Mouse (Mus musculus) heart, embryonic 11.5 days (tissue): Measurements from ENCODE around the gene Ltbp1. TPM values are rescaled to one million over a fixed set of nuclear protein-coding genes. Genes with fewer than 3 reads are reported as not detected.

ENCODE experiments used
- ATAC-seq: fragments of 200-750 bp; cut with Nextera tagmentation; replicated peaks from 2 replicates; pipeline ENCODE4 v1.8.0; 2017; ENCODE audit warnings: moderate library complexity; ENCODE audit not compliant: insufficient number of reproducible peaks, low FRiP score, low TSS enrichment
- H3K27ac ChIP-seq: fragments of 300-500 bp; sonication (generic); 2 replicates; pipeline ENCODE4 v1.5.1; 2014; ENCODE audit warnings: mild to moderate bottlenecking, low read depth, low read length
- H3K27me3 ChIP-seq: fragments of 300-500 bp; sonication (generic); 2 replicates; pipeline ENCODE4 v1.6.1; 2014; ENCODE audit warnings: mild to moderate bottlenecking, low read length, mixed read lengths; ENCODE audit not compliant: control insufficient read depth, insufficient read depth
- H3K36me3 ChIP-seq: fragments of 300-500 bp; sonication (generic); 2 replicates; pipeline ENCODE4 v1.6.1; 2014; ENCODE audit warnings: mild to moderate bottlenecking, low read length, moderate library complexity, mixed read lengths; ENCODE audit not compliant: control insufficient read depth, insufficient read depth
- H3K4me1 ChIP-seq: fragments of 300-500 bp; sonication (generic); 2 replicates; pipeline ENCODE4 v1.6.1; 2014; ENCODE audit warnings: low read length; ENCODE audit not compliant: control insufficient read depth, insufficient read depth
- H3K4me2 ChIP-seq: fragments of 300-500 bp; sonication (generic); 2 replicates; pipeline ENCODE4 v1.6.1; 2014; ENCODE audit warnings: mild to moderate bottlenecking, moderate library complexity
- H3K4me3 ChIP-seq: fragments of 300-500 bp; sonication (generic); 2 replicates; pipeline ENCODE4 v1.5.1; 2014; ENCODE audit warnings: low read depth, low read length
- H3K9ac ChIP-seq: fragments of 300-500 bp; sonication (generic); 2 replicates; pipeline ENCODE4 v1.6.1; 2014; ENCODE audit warnings: mild to moderate bottlenecking, low read depth, low read length, moderate library complexity
- H3K9me3 ChIP-seq: fragments of 300-500 bp; sonication (generic); replicated peaks from 2 replicates; pipeline ENCODE4 v1.6.1; 2016; ENCODE audit warnings: low read length; ENCODE audit not compliant: control insufficient read depth
- WGBS: fragments of 180-500 bp; shearing (Covaris S2); extraction: QIAGEN DNeasy Blood & Tissue Kit; methylation state at CpG from one replicate; pipeline ENCODE4 v1.1.7; 2014; ENCODE audit not compliant: insufficient replicate concordance; 5-methylcytosine and 5-hydroxymethylcytosine counted together
- polyA plus RNA-seq: library from polyadenylated mRNA; unstranded; fragments of >200 nt; fragmentation: Nextera tagmentation; extraction: Ambion mirVana; gene quantifications from 2 replicates; pipeline ENCODE4 v1.2.1, GENCODE M21; 2014

The Ltbp1 gene
- polyA plus RNA-seq, 1 experiment from 2014 or later, result 45.4 TPM

DNA sequence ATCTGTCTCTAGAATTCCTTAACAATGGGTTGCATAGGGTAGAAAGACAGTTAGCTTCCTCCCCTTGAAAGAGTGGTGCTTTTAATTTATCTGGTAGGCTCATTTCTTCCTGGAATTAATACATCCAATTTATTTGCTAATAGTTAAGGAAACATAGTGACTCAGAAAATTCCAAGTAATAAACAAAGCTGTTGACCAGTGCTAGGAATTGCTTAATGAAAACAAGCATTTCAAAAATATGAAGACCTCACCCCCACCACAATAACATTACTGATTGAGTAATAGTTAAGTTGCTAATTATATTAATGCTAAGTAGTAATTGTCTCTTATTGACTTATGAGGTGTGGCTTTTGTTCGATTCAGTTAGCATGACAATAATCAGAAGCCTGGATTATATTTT, 272.7 kb downstream of the Ltbp1 start:
- H3K4me3 ChIP-seq, result no peak overlapping the region
- H3K4me1 ChIP-seq, result no peaks in the 10 kb centered on the region
- no peaks in the 10 kb centered on the region for H3K36me3 ChIP-seq
- H3K4me2 ChIP-seq, result no peak overlapping the region
- no peak overlapping the region for H3K27ac ChIP-seq
- H3K9me3 ChIP-seq, result no peaks in the 10 kb centered on the region
- no peak overlapping the region for H3K9ac ChIP-seq
- whole genome bisulfite sequencing, result 82% methylated on average over 1 of the region's 1 CpGs
- ATAC-seq, result no peak
- no peaks in the 10 kb centered on the region for H3K27me3 ChIP-seq

DNA sequence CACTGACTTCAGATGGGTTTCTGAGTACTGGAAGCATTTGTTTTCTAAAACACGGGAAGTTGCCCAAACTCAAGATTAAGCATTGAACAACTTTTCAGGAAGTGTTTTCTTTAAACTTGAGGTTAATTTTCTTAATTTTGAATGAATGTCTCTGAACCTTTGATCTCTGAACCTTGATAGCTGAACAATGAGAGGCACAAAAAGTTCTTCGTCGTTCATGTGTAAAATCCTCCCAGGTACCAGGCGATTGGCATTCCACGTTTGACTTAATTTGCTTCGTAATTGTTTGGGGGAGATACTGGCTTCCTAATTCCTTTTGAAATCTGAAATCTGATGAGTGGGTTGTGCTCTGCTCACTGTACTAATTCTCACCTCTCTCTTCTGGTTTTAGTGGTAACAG, 273.2 kb downstream of the Ltbp1 start:
- Histone ChIP-seq H3K4me3 (no peak overlapping the region), H3K9ac (no peak overlapping the region), H3K36me3 (no peaks in the 10 kb centered on the region), H3K27me3 (no peaks in the 10 kb centered on the region), H3K4me2 (no peak overlapping the region), H3K27ac (no peak overlapping the region), H3K9me3 (no peaks in the 10 kb centered on the region), H3K4me1 (no peaks in the 10 kb centered on the region)
- ATAC-seq, result no peak
- 80% methylated on average over 6 of the region's 6 CpGs for whole genome bisulfite sequencing

DNA sequence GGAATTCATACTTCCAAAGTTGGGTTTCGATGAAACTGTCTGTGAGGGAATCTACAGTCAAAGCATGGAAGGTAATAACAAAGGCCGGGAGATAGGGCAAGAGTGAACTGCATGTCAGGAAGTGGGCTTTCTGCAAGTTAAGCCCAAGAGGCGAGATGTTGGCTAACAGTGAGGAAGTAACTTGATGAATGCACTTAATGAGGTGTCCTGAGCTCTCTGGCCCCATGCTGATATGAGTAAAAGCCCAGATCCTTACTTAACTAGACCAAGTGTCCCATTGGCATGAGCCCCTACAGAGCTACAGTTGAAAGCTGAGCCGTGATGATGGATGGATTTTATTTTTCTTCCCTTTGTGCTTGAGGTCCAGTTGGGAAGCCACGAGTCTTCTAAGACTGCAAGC, 276.0 kb downstream of the Ltbp1 start:
- Histone ChIP-seq H3K4me3 (no peak overlapping the region), H3K36me3 (no peaks in the 10 kb centered on the region), H3K27me3 (no peaks in the 10 kb centered on the region), H3K27ac (no peak overlapping the region), H3K4me1 (no peaks in the 10 kb centered on the region), H3K4me2 (no peak overlapping the region), H3K9ac (no peak overlapping the region), H3K9me3 (no peaks in the 10 kb centered on the region)
- WGBS, result 63% methylated on average over 5 of the region's 5 CpGs
- no peak for ATAC-seq

DNA sequence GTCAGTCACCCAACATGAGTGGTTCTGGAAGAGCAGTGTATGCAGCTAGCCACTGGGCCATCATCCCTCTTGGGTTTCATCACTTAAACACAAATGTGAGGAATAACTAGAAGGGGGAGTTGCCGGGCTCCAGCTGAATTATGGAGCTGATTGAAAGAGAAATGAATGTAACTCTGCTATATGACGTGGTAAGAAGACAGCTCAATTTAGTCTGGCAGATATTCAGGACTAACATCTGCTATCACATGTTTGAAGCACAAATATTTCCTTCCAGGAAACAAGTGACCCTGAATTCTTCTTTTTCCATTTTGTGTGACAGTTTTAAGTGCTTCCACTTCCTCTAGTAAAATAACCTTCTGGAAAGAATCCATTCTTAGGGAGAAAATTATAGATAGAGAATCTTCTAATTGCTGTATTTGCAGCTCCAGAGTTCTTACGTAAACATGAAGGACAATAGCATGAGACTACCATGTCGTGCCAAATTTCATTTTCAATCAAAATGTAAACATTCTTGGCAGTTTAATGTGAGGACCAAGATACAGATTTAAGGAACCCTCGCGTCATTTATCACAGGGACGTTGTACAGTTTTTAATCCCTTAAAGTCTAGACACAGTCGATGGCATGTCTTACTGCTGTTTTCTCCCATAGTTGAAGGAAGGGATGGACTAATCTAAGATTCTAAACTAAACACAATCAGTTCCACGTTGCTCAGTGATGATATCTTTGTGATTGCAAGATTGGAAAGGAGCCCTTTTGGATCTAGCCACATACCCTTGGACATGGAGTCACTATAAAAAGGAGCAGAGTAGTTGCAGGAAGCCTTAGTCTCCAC, 279.7 kb downstream of the Ltbp1 start:
- Histone ChIP-seq H3K4me3 (no peak overlapping the region), H3K27ac (no peak overlapping the region), H3K36me3 (no peaks in the 10 kb centered on the region), H3K4me2 (no peak overlapping the region), H3K4me1 (no peaks in the 10 kb centered on the region), H3K9ac (no peak overlapping the region), H3K9me3 (no peaks in the 10 kb centered on the region), H3K27me3 (no peaks in the 10 kb centered on the region)
- WGBS, result 69% methylated on average over 9 of the region's 9 CpGs
- ATAC-seq, result no peak

DNA sequence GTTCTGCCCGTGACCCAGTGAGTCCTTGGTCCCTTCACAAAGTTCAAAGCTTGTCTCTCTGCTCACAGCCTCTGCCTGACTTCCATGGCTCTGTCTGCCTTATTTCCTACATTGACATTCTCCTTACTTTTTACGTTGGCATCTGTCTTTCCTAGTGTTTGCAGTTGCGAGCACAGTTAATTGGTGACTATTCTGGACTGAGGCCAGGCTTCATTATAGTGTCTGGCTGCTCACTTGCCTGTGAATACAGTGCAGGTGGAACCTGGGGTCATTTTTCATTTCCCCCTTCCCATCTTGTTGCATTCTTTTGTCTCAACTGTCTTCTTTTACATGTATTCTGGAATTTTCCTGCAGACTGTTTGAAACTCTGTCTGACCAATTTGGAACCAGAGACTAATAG, 287.6 kb downstream of the Ltbp1 start:
- Histone ChIP-seq H3K27me3 (no peaks in the 10 kb centered on the region), H3K27ac (no peak overlapping the region), H3K36me3 (peaks cover 19% of the 10 kb centered on the region), H3K4me1 (no peaks in the 10 kb centered on the region), H3K9ac (no peak overlapping the region), H3K4me3 (no peak overlapping the region), H3K9me3 (no peaks in the 10 kb centered on the region), H3K4me2 (no peak overlapping the region)
- no peak for ATAC-seq
- 80% methylated on average over 3 of the region's 3 CpGs for WGBS

DNA sequence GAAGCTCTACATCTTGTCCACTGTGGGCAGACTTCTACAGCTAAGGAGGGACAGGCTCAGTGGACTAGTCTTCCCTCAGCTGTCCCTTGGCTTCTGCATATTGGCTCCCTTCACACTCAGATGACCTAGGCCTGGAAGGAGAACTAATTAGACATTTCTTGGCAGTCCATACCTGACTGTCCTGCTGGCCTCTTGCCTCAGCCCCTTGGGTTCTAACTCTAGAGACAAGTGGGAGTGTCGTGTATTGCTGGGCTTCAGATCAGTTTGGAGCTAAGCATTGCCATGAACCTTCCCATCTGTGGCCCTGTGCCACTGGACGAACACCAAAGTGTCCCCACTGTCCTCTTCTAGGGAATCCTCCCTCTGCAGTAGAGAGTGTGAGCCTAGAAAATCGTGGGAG, 288.4 kb downstream of the Ltbp1 start:
- Histone ChIP-seq H3K4me3 (no peak overlapping the region), H3K9ac (no peak overlapping the region), H3K36me3 (peaks cover 21% of the 10 kb centered on the region), H3K27me3 (no peaks in the 10 kb centered on the region), H3K9me3 (no peaks in the 10 kb centered on the region), H3K27ac (no peak overlapping the region), H3K4me1 (no peaks in the 10 kb centered on the region), H3K4me2 (no peak overlapping the region)
- 58% methylated on average over 3 of the region's 3 CpGs for WGBS
- no peak for ATAC-seq

DNA sequence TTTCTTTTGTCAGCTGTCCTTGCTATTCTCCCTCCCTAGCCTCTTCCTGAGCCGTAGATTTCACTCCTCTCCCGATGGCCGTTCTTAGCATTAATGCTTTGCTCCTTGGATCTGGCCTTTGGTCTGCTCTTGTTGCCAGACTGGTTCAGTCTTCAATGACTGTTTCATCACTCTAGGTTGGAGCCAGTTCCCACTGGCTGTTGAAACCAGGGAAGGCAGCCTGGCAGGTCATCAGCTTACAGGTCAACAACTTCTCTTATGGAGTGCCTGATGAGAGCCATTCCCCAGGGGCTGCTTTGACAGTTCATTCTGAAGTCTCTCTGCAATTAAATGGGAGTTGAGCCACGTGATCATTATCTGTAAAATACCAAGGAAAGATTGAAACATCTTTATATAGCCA, 295.5 kb downstream of the Ltbp1 start:
- Histone ChIP-seq H3K9ac (no peak overlapping the region), H3K9me3 (no peaks in the 10 kb centered on the region), H3K4me2 (no peak overlapping the region), H3K36me3 (peaks cover 17% of the 10 kb centered on the region), H3K27me3 (no peaks in the 10 kb centered on the region), H3K27ac (no peak overlapping the region), H3K4me3 (no peak overlapping the region), H3K4me1 (no peaks in the 10 kb centered on the region)
- ATAC-seq, result no peak
- WGBS, result 56% methylated on average over 4 of the region's 4 CpGs

DNA sequence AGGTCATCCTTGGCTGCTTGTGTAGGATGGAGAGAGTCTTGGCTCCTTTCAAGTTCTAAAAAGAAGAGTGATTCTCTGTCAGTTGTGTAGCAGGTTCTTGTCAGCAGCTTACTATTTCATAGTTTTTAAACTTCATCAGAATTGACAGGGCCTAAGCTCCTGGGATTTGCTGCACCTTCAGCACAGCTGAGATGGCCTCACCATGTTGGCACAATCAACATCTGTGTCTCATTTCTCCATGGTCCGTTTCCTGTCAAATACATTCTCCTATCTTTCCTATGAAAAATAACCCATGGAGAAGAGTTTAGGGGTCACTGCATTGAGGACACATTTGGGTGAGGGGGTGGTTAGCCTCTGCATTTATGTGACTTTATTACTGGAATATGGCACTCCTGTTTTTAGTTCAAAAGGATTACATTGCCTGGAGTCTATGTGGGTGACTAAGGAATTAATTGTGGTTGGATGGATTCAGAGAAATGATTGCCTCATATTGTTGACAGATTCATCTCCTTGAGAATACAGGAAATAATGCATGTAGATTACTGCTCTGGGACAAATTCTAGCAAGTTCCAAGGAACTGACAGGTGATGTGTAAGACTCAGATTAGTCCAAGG, 299.5 kb downstream of the Ltbp1 start:
- H3K36me3 ChIP-seq, result 0 out of 2 replicates have a peak, but pooled peaks cover 3% of the 10 kb centered on the region

DNA sequence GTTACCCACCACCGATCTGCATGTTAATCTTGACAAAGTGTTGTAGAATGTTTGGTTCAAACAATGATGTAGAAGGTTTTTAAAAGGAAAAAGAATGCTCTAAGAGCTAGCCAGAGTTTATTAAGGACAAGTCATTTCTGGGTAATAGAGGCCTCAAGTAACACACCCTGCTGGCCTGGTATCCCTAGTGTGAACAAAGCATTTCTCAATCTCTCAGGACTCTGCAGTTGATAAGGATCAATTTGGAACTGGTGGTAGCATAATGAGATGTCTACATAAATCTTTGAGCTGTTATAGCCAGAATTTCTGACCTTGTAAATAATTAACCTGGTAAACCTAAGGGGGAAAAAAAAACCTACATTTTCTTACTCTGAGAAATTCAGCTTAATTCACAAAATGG, 300.3 kb downstream of the Ltbp1 start:
- 0 out of 2 replicates have a peak, but pooled peaks cover 3% of the 10 kb centered on the region for H3K36me3 ChIP-seq
- no peaks in the 10 kb centered on the region for H3K27me3 ChIP-seq
- 62% methylated on average over 1 of the region's 1 CpGs for WGBS
- no peaks in the 10 kb centered on the region for H3K4me1 ChIP-seq
- no peak overlapping the region for H3K4me2 ChIP-seq
- H3K27ac ChIP-seq, result no peak overlapping the region
- ATAC-seq, result no peak
- no peaks in the 10 kb centered on the region for H3K9me3 ChIP-seq
- H3K4me3 ChIP-seq, result no peak overlapping the region
- H3K9ac ChIP-seq, result no peak overlapping the region

More for the DNA sequence above, 299.5 kb downstream of the Ltbp1 start:
- no peak for ATAC-seq
- H3K4me1 ChIP-seq, result no peaks in the 10 kb centered on the region
- no peak overlapping the region for H3K4me3 ChIP-seq
- H3K4me2 ChIP-seq, result no peak overlapping the region
- no peaks in the 10 kb centered on the region for H3K27me3 ChIP-seq
- no peak overlapping the region for H3K27ac ChIP-seq
- WGBS, result 82% methylated on average over 1 of the region's 1 CpGs
- no peaks in the 10 kb centered on the region for H3K9me3 ChIP-seq
- H3K9ac ChIP-seq, result no peak overlapping the region
